Mouse (Mus musculus) inflammation-experienced regulatory T-cells (primary cell): ENCODE data around the gene Sbk3. TPM values are rescaled to one million over a fixed set of nuclear protein-coding genes. Genes with fewer than 3 reads are reported as not detected.

Experiments used
- polyA plus RNA-seq, 2 experiments: library from polyadenylated mRNA; unstranded; fragments of 100-300 nt; shearing (Covaris generic); gene quantifications; one replicate each; pipeline ENCODE4 v1.2.1; 2017

Gene Sbk3
- polyA plus RNA-seq, result under 1 TPM in 1 of 2 experiments, not detected in 1; 0.26 TPM

GRCm38 (mm10) chr7:4971068-4971467, at the start of gene Sbk3:
Gene Sbk3, minus strand, starts transcription at chr7:4971168.

GRCm38 (mm10) chr7:5020000-5020681, 49.2 kb upstream of the Sbk3 start, which contains the start of the genes Zfp865 and Ccdc106:
Gene Zfp865, plus strand, starts transcription at chr7:5020376.
Gene Ccdc106, plus strand, starts transcription at chr7:5020553.

GRCm38 (mm10) chr7:5015118-5016001, 44.4 kb upstream of the Sbk3 start, which contains the start of gene Gm44973:
Gene Gm44973, plus strand, starts transcription at chr7:5015496.

GRCm38 (mm10) chr7:5014251-5015117, 43.5 kb upstream of the Sbk3 start, which contains the start of the genes Zfp524 and Fiz1:
Gene Zfp524, plus strand, starts transcription at chr7:5014415.
Gene Fiz1, minus strand, starts transcription at chr7:5014697.

GRCm38 (mm10) chr7:4996003-4996895, 25.3 kb upstream of the Sbk3 start, which contains the start of gene Zfp579:
Gene Zfp579, minus strand, starts transcription at chr7:4996158.

GRCm38 (mm10) chr7:4964272-4964671, 6.7 kb downstream of the Sbk3 start, which contains the start of gene Sbk2:
Gene Sbk2, minus strand, starts transcription at chr7:4964406.

GRCm38 (mm10) chr7:4925441-4926381, 45.3 kb downstream of the Sbk3 start, which contains the start of gene Ssc5d:
Gene Ssc5d, plus strand, starts transcription at chr7:4925785.

GRCm38 (mm10) chr7:4921824-4922482, 49.0 kb downstream of the Sbk3 start, which contains the start of gene Nat14:
Gene Nat14, plus strand, starts transcription at chr7:4922028.

Other genes with a start within 250 kb of the Sbk3 start
- gene Tmem150b, start 245.9 kb downstream of the Sbk3 start, polyA plus RNA-seq, result under 1 TPM; 0.39 to 0.65 TPM
- 10 to 100 TPM; 39.6 to 41.0 TPM for gene Kmt5c, start 231.1 kb downstream of the Sbk3 start, polyA plus RNA-seq
- 1 to 10 TPM in 1 of 2 experiments, not detected in 1; 3.1 TPM for gene Cox6b2, start 218.1 kb downstream of the Sbk3 start, polyA plus RNA-seq
- gene Fam71e2, start 199.9 kb downstream of the Sbk3 start, polyA plus RNA-seq, result not detected
- gene Il11, start 188.3 kb downstream of the Sbk3 start, polyA plus RNA-seq, result under 1 TPM; 0.18 to 0.23 TPM
- gene Tmem190, start 188.2 kb downstream of the Sbk3 start, polyA plus RNA-seq, result 1 to 10 TPM in 1 of 2 experiments, under 1 TPM in 1; 0.37 to 1.1 TPM
- gene Tmem238, start 181.5 kb downstream of the Sbk3 start, polyA plus RNA-seq, result 10 to 100 TPM; 11.1 to 18.2 TPM
- gene Rpl28, start 178.3 kb downstream of the Sbk3 start, polyA plus RNA-seq, result 100 to 1,000 TPM; 268 to 278 TPM
- gene Ube2s, start 158.6 kb downstream of the Sbk3 start, polyA plus RNA-seq, result 100 to 1,000 TPM in 1 of 2 experiments, 10 to 100 TPM in 1; 99.5 to 166 TPM
- not detected for gene Shisa7, start 126.5 kb downstream of the Sbk3 start, polyA plus RNA-seq
- gene Isoc2b, start 100.9 kb downstream of the Sbk3 start, polyA plus RNA-seq, result 10 to 100 TPM; 23.8 to 37.5 TPM
- gene Isoc2a, start 94.0 kb downstream of the Sbk3 start, polyA plus RNA-seq, result 1 to 10 TPM in 1 of 2 experiments, under 1 TPM in 1; 0.75 to 1.2 TPM
- under 1 TPM in 1 of 2 experiments, not detected in 1; 0.12 TPM for gene Gm36210, start 64.7 kb downstream of the Sbk3 start, polyA plus RNA-seq
- gene Zfp628, start 56.0 kb downstream of the Sbk3 start, polyA plus RNA-seq, result 1 to 10 TPM; 2.0 to 2.2 TPM
- gene Nat14, start 49.1 kb downstream of the Sbk3 start, polyA plus RNA-seq, result under 1 TPM; 0.27 to 0.86 TPM
- under 1 TPM; 0.27 to 0.40 TPM for gene Ssc5d, start 45.4 kb downstream of the Sbk3 start, polyA plus RNA-seq
- gene Sbk2, start 6.8 kb downstream of the Sbk3 start, polyA plus RNA-seq, result under 1 TPM in 1 of 2 experiments, not detected in 1; 0.51 TPM
- gene Zfp579, start 25.0 kb upstream of the Sbk3 start, polyA plus RNA-seq, result 10 to 100 TPM; 20.6 to 23.4 TPM
- gene Zfp524, start 43.2 kb upstream of the Sbk3 start, polyA plus RNA-seq, result 10 to 100 TPM; 31.2 to 51.7 TPM
- 10 to 100 TPM; 41.3 to 45.3 TPM for gene Fiz1, start 43.5 kb upstream of the Sbk3 start, polyA plus RNA-seq
- 1 to 10 TPM; 6.1 to 8.1 TPM for gene Gm44973, start 44.3 kb upstream of the Sbk3 start, polyA plus RNA-seq
- 1 to 10 TPM; 7.8 to 8.4 TPM for gene Zfp865, start 49.2 kb upstream of the Sbk3 start, polyA plus RNA-seq
- not detected for gene Ccdc106, start 49.4 kb upstream of the Sbk3 start, polyA plus RNA-seq
- gene 4632433K11Rik, start 63.0 kb upstream of the Sbk3 start, polyA plus RNA-seq, result not detected
- 1 to 10 TPM; 3.9 to 4.1 TPM for gene Zfp784, start 67.3 kb upstream of the Sbk3 start, polyA plus RNA-seq
- gene Zfp580, start 80.4 kb upstream of the Sbk3 start, polyA plus RNA-seq, result 1 to 10 TPM; 2.6 to 4.7 TPM
- gene U2af2, start 91.0 kb upstream of the Sbk3 start, polyA plus RNA-seq, result 100 to 1,000 TPM in 1 of 2 experiments, 10 to 100 TPM in 1; 92.7 to 102 TPM
- 10 to 100 TPM; 24.1 to 34.1 TPM for gene Epn1, start 109.1 kb upstream of the Sbk3 start, polyA plus RNA-seq
- gene Rfpl4, start 145.8 kb upstream of the Sbk3 start, polyA plus RNA-seq, result under 1 TPM in 1 of 2 experiments, not detected in 1; 0.22 TPM
- 1 to 10 TPM in 1 of 2 experiments, not detected in 1; 2.4 TPM for gene Rasl2-9, start 154.8 kb upstream of the Sbk3 start, polyA plus RNA-seq
- gene Vmn1r55, start 178.5 kb upstream of the Sbk3 start, polyA plus RNA-seq, result under 1 TPM; 0.04 to 0.17 TPM
- not detected for gene Vmn1r56, start 225.6 kb upstream of the Sbk3 start, polyA plus RNA-seq
- under 1 TPM in 1 of 2 experiments, not detected in 1; 0.65 TPM for gene Vmn1r57, start 247.3 kb upstream of the Sbk3 start, polyA plus RNA-seq